Mouse (Mus musculus) kidney, adult 11 months (tissue): ENCODE results near the gene Plekho2.

Experiments used
- DNase-seq: peaks from one replicate; pipeline ENCODE4 v3.0.0; 2022

The Plekho2 gene

DNA sequence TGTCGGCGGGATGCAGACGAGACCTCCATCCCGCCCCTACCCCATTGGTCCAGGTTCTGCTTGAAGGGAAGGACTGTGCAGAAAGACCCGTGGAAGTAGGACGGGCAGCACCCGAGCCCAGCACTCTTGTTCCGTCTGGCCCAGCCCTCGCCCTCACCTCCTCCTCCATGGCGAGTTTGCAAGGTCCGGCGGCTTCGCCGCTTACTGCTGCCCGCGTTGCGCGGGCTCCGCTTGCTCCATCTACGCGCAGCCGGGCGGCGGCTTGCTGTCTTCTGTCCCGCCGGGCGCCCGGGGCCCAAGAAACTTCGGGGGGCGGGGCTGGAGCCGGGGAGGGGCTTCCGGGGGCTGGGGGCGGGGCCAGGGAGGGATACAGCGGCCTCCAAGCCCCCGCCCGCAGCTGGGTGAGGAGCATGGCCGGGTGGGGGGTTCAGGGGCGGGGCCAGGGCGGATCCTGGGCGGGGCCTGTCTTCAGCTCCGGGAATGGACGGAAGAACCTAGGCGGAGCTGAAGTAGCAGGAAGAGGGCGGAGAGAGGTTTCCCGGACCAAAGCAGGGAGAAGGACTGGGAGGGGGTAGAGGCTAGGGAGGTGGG lies at the start of gene Plekho2:
TSS of gene Plekho2 (minus strand) at position 260 of the 591 bp plus-strand sequence.
- DNase-seq: peak; percentile 94

DNA sequence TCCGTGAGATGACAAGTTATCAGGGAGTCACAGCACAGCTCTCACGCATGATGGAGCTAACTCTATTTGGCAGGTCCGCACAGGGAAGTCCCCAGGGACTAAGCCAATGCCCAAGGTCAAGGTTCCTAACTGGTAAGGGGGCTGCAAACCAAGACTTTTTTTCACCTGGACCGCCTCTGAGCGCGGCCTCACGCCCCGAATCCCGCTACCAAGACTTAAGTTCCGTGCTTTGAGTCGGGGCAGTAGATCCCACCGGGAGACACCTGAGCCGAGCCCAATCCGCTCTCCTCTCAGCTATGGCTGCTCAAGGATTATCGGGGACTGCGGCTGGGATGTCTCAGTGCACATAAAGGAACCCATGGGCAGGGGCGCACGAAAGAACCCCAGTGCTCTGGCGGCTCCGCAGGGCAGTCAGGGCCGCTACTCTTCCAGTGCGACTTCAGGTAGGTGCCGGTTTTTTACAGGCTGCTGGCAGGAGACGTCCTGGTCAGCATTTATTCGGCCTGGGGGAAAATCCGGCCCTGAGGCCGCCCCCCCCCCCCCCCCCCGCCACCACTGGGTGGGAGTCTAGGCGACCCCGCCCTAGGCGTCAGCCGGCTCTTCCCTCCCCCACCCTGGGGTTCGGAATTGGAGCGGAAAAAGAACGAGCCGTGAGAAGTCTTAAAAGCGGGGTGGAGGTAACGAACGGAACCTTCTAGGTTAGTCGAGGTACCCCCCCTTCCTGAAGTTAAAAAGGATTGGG lies 49.4 kb upstream of the Plekho2 start, which contains the start of gene Rbpms2:
TSS of gene Rbpms2 (plus strand) at position 624 of the 742 bp plus-strand sequence.
- DNase-seq: peak; percentile 70

DNA sequence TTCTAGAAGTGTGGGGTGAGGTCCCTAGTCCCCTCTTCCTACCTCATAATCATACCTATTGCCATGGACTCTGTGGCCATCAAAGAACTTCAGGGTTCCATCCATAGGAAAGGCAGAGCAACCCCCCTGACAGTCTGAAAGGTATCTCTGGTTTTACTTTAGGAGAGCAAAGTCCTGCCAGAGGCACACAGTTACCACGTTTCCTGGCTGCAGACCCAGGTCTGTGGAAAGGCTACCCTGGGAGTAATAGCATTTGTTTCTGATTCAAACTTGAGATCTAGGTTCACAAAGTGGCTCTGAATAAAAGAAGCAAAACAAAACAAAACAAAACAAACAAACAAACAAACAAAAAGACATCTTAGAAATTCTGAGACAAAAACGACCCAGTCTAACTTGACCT lies 44.4 kb upstream of the Plekho2 start:
- no peak for DNase-seq

DNA sequence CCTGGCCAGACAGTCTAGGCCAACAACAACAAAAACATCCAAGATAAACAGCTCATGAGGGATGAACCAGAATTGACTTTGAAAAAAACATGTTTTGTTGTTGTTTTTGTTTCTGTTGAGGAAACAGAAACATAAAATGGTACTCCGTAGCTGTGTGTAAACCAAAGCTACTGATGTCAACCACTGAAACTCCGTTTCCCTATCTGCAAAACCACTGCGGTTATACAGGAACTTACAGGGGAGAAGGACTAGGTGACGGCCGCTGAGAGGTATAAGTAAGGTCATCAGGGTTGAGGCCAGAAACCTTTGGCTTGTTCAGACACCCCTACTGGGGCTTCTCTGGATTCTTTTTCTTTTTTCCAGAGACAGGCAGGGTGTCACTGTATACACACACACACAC lies 43.0 kb upstream of the Plekho2 start:
- no peak for DNase-seq

DNA sequence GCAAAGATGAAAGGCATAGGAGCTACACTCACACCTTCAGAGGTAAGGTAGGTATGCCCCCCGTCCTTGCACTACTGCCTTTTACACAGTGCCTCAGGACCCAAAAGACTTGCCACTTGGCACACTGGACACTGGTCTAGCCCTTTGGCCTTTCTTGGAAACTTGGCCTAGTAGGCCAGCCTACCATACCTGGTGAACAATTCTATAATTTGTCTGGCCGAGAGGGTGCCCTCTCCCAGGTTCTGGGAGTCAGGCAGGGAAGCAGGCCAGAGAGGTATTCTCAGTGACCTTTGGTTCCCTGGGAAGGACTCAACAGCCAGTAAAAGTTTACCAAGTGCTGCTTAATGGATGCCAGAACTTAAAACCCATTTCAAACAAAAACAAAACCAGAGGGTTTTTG lies 41.8 kb upstream of the Plekho2 start:
- peak; percentile 89 for DNase-seq

DNA sequence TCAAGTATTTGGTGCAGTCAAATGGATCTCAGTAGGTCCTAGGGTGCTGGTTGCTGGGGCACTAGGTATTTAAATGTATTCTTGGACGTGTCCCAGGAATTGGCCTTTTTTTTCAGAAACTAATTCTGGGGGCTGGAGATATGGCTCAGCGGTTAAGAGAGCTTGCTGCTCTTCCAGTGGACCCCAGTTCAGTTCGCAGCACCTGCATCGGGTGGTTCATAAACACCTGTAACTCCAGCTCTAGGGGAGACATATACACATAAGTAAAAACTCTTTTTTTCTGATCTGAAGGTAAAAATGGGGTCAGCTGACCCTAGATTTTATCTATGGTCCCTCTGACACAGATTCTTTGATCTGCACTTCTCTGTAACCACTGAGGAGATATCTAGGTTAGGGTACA lies 41.4 kb upstream of the Plekho2 start:
- no peak for DNase-seq

DNA sequence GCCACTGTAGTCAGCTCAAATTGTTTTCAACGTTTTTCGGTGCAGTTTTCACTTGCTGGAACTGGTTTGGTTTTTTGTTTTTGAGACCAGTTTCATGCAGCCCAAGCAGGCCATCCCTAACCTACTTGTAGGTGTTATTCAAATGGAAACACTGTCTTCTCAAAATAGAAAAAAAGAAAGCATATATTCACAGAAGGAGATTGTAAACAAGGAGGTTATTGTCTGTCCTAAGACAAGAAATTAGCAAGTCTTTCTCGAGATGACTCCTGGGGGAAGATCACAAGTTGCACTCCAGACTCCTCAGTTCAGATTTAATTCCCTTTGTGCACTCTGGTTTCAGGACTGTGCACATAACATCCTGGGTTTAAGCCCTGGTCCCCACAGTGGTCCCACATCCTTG lies 39.5 kb upstream of the Plekho2 start:
- no peak for DNase-seq

DNA sequence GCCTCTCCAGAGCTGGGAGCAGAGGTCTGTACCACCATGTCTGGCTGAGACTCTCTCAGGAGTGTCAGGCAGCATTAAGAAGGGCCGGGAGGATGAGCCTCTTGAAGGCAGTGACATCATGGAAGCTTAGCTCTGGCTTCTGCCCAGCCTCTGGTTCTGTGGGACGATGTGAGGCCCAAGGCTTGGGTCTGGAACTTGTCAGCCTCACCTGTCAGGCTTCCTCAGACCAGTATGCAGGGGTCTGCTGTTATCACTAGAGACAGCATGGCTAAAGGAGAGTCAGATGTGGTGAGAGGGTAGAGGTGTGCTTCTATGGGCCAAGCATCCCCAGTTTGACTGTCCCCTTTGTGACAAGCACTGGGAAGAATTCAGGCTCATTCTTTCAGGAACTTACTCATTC lies 33.3 kb upstream of the Plekho2 start:
- no peak for DNase-seq

DNA sequence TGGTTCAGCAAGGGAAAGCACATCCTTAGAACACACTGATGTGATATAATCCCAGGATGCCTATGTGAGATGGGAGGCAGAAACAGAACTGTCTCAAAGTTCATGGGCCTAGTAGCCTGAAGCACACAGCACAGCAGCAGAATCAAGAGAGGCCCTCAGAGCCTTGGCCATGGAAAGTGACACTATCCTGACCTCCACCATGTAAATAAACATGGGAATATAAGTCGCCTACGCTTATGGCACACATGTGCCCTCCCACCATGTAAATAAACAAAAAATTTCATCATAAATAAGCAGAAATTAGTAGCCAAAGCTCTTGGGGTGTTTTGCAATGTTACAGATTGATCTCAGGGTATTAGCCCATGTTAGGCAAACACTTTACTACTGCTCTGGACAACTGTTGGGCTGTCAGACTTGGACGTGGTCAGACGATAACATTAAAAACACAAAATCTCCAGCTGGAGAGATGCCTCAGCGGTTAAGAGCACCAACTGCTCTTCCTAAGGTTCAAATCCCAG lies 32.2 kb upstream of the Plekho2 start:
- no peak for DNase-seq

DNA sequence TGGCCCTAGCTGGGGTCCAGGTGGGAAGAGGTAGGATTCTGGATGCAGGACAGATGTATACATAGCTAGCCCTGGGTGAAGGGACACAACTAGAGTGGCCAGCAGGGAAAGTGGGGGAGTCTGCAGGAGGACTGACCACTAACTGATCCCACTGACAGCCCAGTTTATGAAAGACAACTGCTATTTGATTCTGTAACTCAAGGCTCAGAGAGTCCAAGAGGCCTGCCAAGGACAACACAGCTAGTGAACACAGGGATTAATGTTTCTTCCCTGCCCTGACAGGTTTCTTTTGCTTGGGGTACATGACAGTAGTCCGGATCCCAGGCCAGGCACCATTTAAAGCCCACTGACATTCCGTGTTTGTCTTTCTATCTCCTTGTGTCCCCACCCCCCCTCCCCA lies 27.3 kb upstream of the Plekho2 start:
- DNase-seq: no peak

DNA sequence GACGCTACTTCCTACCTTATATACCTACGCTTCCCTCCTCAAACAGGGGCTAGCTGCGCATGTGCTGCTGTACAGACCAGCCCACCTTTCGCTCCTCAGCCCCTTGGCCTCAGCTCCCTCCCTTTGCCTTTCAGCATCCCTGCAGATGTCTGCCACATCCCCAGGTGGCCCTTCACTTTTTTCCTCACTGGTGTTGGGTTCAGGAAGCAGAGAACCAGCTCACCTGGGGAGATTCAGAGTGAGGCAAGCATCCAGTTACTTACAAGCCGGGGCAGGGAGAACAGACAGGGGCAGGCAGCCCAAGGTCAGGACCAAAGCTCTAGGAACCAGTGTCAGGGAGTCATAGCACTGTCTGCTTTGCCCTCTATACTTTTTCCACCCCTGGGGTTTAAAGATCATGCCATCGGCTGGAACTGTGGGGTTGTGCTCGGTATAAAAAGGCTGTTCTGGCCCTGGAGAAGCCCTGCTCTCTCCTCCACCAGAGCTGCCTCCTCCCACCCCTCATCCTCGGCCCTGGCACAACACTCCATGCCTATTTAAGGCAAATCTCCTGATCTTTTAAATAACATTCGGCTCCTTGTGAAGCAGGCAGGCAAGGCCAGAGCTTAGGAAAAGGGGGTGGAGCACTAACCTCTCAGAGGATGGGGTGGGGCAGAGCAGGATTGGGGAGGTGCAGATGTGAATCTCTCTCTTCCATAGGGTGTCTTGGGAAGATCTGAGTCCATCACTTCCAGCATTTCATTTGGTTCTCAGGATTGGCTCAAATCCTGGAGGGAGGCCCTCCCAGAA lies 26.7 kb upstream of the Plekho2 start:
- no peak for DNase-seq

DNA sequence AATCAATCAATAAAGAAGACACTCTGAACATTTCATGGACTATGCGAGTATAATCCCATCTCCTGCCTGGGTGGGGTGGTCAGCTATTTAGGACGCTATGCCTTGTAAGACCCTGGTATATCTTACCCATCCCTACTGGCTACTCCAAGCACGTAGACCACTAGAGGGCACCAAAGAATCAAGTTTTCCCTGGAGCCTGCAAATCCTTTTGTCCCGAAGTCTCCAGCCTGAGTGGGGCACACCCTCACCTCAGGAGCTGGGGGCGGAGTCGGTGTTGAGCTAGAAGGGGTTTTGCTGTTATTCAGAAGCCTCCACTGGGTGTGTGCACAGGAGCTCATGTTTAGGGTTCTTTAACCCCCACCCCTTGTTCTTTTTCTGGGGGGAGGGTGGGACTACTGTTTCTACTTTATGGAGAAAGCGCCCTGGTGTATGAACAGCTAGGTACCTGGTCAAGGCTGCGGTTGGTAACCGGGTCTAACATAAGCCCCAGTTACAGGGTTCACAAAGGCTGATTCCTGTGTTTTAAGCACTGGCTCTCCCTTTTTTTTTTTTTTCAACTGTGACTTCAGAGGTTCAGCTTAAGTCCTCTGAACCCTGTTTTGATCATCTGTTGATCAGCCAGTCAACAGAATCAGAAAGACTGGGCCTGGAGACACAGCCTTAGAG lies 25.8 kb upstream of the Plekho2 start:
- DNase-seq: peak; percentile 56

DNA sequence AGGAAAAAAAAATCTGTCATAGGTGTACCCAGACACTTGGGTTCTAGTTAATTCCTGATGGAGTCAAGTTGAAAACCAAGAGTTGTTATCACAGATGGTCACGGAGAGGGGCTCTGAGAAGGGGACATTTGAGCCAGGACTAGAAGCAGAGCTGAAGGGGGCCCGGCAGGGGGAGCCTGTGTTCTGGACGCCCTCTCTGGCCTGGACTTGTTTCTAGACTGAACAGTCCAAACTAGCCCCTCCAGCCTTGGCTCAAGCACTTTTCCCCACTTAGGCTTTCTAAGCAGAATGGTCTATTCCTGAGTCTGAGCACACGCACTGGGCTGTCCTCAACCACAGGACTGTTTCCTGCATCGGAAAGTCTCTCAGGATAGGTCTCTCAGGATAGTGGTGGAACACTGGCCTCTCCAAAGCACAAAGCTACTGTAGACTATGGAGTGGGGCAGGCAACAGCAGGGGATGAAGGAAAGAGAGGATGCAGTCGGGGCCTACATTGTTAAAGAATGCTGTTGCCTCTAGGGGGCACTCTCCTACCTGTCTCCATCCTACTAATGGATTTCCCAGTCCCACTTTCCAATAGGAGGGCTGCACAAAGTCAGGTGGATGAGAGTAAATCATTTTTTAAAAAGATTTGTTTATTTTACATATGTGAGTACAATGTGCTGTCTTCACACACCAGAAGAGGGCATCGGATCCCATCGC lies 23.7 kb upstream of the Plekho2 start:
- DNase-seq: no peak

DNA sequence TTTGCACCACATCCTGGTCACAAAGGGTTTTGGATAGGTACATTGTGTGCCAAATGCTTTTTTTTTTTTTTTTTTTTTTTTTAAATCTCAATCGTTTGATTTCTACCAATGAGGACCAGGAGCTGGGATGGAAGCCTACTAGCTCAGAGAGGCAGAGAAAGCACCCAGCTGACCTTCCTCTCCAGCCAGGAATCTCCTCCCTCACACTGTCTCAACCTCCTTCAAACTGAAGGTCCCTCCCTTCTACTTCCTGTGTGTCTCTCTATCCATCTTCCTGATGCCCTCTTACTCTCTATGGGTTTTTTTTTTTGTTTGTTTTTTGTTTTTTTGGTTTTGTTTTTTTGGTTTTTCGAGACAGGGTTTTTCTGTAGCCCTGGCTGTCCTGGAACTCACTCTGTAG lies 21.1 kb upstream of the Plekho2 start:
- DNase-seq: no peak

DNA sequence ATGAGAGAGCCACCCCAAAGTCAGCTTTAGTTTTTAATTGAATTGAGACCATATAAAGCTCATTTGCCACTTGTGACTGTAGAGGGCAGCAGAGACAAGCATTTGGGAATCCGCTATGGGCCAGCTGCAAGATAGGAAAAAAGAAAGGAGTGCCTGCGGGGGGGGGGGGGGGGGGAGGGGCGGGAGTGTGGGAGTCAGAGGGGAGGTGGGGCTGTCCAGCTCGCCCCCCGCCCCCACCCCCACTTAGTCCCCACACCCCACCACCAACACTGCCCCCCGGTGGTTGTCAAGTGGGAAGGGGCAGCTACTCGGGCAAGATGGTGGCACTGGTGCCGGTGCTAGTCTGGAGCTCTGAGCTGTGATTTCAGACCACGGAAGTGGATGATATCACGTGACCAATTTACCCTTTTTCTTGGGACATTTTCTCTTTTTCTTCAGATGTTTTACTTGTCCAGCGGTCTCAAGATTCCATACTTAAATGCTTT lies 19.0 kb upstream of the Plekho2 start:
- DNase-seq: no peak

DNA sequence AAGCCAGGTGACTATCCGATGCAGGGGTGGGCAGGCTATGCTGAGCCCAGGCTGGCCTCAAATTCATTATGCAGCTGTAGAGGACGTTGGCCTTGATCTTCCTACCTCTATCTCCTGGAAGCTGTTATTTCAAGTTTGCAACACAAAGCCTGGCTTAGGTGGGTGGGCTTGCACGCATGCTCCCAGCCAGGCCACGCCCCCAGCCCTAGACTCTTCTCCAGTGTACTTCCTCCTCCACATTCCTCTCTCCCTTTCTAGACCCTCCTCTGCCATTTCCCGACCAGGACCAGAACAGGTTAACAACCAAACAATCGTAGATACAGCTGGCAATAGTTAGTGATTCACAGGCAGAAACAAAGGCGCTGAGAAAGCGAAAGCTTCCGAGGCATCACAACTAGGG lies 13.8 kb upstream of the Plekho2 start:
- no peak for DNase-seq

DNA sequence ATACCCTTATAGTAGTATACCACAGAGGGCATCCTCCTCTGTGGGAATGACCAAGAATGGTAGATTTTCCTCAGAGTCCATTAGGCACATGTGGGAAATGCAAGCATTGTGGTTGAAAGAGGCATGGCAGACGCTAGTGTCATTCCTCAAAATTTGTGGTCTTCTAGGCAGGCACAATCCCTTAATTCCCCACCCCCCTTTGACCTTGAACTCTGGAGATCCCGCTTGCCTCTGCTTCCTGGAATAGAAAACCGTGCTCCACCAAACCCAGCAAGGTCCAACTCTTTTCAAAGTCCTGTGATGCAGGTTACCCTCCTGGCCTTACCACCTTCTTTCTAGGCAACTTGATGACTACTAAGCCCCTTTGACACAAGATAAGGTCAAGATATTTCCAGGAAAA lies 12.9 kb upstream of the Plekho2 start:
- no peak for DNase-seq

DNA sequence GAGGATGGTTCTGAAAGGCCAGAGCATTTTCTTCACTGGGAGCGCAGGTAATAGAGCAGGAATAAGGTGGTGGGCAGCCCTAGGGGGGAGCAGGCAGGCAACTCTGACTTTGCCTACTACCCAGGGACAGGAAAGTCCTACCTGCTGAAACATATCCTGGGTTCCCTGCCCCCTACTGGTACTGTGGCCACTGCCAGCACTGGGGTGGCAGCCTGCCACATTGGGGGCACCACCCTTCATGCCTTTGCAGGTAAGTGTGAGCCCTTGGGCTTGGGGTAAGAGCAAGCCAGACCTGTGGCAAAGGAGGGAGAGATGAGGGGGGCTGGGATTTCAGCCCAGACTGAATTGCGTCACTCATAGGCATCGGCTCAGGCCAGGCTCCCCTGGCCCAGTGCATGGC lies 9.3 kb upstream of the Plekho2 start:
- no peak for DNase-seq

DNA sequence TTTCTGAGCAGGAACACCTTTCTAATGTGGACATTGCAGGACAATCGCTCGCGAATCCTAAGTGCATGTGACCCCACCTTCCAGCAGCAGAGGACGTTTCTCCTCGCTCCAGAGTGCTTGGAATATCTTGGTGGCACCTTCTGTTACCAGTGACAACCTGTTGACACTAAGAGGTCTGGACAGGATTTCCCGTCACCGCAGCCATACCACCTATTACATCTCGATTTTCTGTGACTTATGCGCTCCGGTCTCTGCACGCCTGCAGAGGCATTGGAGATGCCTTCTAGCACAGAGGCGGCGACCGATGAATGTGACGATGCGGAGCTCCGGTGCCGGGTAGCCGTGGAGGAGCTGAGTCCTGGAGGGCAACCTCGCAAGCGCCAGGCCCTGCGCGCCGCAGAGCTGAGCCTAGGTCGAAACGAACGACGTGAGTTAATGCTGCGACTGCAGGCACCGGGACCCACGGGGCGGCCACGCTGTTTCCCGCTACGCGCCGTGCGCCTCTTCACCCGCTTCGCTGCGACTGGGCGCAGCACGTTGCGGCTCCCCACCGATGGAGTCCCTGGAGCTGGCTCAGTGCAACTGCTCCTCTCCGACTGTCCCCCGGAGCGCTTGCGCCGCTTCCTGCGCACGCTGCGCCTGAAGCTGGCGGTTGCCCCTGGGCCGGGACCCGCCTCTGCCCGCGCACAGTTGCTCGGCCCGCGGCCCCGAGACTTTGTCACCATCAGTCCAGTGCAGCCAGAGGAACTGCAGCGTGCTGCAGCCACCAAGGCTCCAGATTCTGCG lies 7.9 kb upstream of the Plekho2 start:
- DNase-seq: no peak

DNA sequence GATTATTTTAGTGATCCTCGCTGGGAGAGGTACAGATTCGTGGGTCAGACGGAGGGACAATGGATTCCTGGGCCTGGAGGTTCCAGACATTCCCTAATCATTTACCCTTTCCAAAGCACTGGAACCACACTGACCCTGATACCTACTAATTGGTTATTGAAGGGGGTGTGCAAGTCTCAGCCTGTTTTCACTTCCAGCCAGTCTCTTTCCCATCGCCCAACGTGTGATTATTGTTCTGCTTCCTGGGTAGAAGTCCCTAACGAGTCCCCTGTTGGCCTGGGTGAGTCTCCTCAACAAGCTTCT lies 7.4 kb upstream of the Plekho2 start:
- no peak for DNase-seq

DNA sequence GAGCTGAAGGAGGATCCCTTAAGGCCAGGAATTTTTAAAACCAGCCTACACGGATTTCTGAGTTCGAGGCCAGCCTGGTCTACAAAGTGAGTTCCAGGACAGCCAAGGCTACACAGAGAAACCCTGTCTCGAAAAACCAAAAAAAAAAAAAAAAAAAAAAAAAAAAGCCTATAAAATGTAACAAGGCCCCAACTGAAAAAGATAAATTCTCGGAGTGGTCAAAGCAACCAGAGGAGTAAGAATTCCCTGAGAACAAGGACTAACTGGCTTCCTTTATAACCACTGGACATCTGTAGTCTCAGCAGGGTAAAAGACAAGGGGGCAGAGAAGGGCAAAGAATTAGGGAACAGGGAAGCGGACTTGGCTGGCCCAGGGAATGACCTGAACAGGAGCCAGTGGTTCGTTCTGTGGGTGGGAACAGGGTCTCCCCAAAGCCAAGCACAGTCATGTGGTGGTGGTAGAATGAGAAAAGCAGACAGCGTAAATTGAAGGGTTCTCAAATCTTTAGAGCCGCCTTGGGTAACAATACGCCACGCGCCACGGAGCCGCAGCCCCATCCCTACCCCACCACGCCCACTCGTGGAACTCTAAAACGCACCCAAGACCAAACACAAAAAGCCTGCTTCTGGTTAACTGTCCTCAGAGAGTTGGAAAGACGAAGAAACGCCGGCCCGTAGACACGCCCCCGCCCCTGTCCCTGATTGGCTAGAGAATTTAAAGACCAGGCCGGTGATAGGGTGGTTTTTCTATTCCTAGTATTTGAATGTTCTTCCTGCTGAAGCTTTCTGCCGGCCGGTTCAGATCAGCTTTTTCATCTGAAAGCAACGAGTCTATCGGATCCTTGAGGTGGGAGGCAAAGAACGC lies 6.8 kb upstream of the Plekho2 start, which contains the start of gene Pif1:
TSS of gene Pif1 (plus strand) at position 755 of the 864 bp plus-strand sequence.
- peak; percentile 80 for DNase-seq
